22 mouse cellular contexts compared by ENCODE assay signal in the genomic region with DNA sequence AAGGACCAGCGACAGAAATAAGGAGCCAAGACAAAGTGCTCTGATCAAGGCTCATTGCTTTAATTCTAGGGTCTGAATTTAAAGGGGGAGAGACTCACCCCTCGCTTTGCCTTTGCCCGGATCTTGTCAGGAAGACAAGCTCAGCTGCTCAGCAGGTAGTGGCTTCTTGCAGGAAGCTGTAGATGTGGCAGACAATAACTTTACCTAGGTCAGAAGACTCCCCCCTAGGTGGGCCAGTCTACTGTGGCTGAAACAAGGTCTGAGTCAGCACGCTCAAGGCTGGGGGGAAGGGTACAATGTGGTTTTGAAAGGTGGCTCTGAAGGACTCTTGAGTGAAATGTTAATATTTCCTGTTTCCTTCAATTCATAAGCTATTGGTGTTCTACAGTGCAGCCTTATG.
"Had no signal": no experiment of that assay in that cellular context is flagged by ENCODE, and none has a peak within 500 bp of the region (broad histone marks: within the 10 kb centered on the region; RNA-seq: fewer than 3 reads in every experiment).

No protein-coding gene starts in this region.

- DNase-seq: heart, postnatal 10 days; heart, postnatal 14 days; heart, postnatal 36 days; heart, postnatal 4 days; kidney, adult 11 months; kidney, adult 18-20 months; kidney, adult 2 months; kidney, adult 8-10 months; kidney, adult 9 months; kidney, postnatal 10 days; kidney, postnatal 14 days; kidney, postnatal 25 days; kidney, postnatal 36 days; kidney, postnatal 4 days; layer of hippocampus, adult 9-11 months; layer of hippocampus, postnatal 36 days had no signal

- ATAC-seq: hindbrain, embryonic 16.5 days; hindbrain, postnatal 0 days; inflammation-experienced regulatory T-cells, adult 6 months; intestine, embryonic 15.5 days; intestine, embryonic 16.5 days; intestine, postnatal 0 days had no signal
